Mouse (Mus musculus) kidney, embryonic 14.5 days (tissue): ENCODE measurements around the gene Tcte2. TPM values are rescaled to one million over a fixed set of nuclear protein-coding genes. Genes with fewer than 3 reads are reported as not detected.
A peak's percentile ranks its signal among the peaks of the same experiment; 100 is the strongest.

Source experiments
- ATAC-seq: fragments of 200-750 bp; cut with Nextera tagmentation; 2 replicates; pipeline ENCODE4 v1.8.0; 2017; ENCODE audit warnings: moderate number of reproducible peaks, mild to moderate bottlenecking, moderate TSS enrichment, moderate library complexity; ENCODE audit not compliant: low FRiP score, low TSS enrichment
- H3K27ac ChIP-seq: fragments of 300-500 bp; sonication (generic); 2 replicates; pipeline ENCODE4 v1.5.1; 2014; ENCODE audit warnings: low read depth, mild to moderate bottlenecking, low read length, moderate library complexity, mixed read lengths
- H3K27me3 ChIP-seq: fragments of 300-500 bp; sonication (generic); 2 replicates; pipeline ENCODE4 v1.6.1; 2014; ENCODE audit warnings: mild to moderate bottlenecking, low read length; ENCODE audit not compliant: control insufficient read depth, insufficient read depth
- H3K36me3 ChIP-seq: fragments of 300-500 bp; sonication (generic); 2 replicates; pipeline ENCODE4 v1.6.1; 2014; ENCODE audit warnings: low read length, mixed read lengths; ENCODE audit not compliant: control insufficient read depth, insufficient read depth
- H3K4me1 ChIP-seq: fragments of 300-500 bp; sonication (generic); 2 replicates; pipeline ENCODE4 v1.6.1; 2014; ENCODE audit warnings: low read length, mixed read lengths; ENCODE audit not compliant: control insufficient read depth, insufficient read depth
- H3K4me2 ChIP-seq: fragments of 300-500 bp; sonication (generic); replicated peaks from 2 replicates; pipeline ENCODE4 v1.6.1; 2014; ENCODE audit warnings: low read depth, mild to moderate bottlenecking, low read length
- H3K4me3 ChIP-seq: fragments of 300-500 bp; sonication (generic); 2 replicates; pipeline ENCODE4 v1.5.1; 2014; ENCODE audit warnings: mild to moderate bottlenecking, low read length
- H3K9ac ChIP-seq: fragments of 300-500 bp; sonication (generic); 2 replicates; pipeline ENCODE4 v1.6.1; 2014; ENCODE audit warnings: low read depth, mild to moderate bottlenecking, low read length, moderate library complexity
- H3K9me3 ChIP-seq: fragments of 300-500 bp; sonication (generic); 2 replicates; pipeline ENCODE4 v1.6.1; 2016; ENCODE audit warnings: low read length; ENCODE audit not compliant: control insufficient read depth
- WGBS: fragments of 180-500 bp; shearing (Covaris S2); extraction: QIAGEN DNeasy Blood & Tissue Kit; methylation state at CpG from one replicate; pipeline ENCODE4 v1.1.7; 2014; 5-methylcytosine and 5-hydroxymethylcytosine counted together
- polyA plus RNA-seq: library from polyadenylated mRNA; unstranded; fragments of >200 nt; fragmentation: Nextera tagmentation; extraction: Ambion mirVana; gene quantifications from 2 replicates; pipeline ENCODE4 v1.2.1, GENCODE M21; 2014

The Tcte2 gene
- polyA plus RNA-seq, 1 experiment from 2014 or later, result 3.4 TPM

GRCm38 (mm10) chr17:13687656-13688055 is 74.0 kb downstream of the Tcte2 start:
- no peak overlapping the region for H3K4me2 ChIP-seq
- H3K36me3 ChIP-seq, result no peaks in the 10 kb centered on the region
- H3K9me3 ChIP-seq, result no peaks in the 10 kb centered on the region
- no peak overlapping the region for H3K4me3 ChIP-seq
- peaks cover 12% of the 10 kb centered on the region; the same call in 1 of the 2 replicates for H3K4me1 ChIP-seq
- WGBS, result 89% methylated on average over 1 of the region's 1 CpGs
- H3K27me3 ChIP-seq, result no peaks in the 10 kb centered on the region
- no peak overlapping the region for H3K27ac ChIP-seq
- ATAC-seq, result no peak
- no peak overlapping the region for H3K9ac ChIP-seq

- H3K9me3 ChIP-seq, result no peaks in the 10 kb centered on the region
- no peak overlapping the region for H3K4me3 ChIP-seq
- H3K4me2 ChIP-seq, result no peak overlapping the region
- no peak for ATAC-seq
- H3K36me3 ChIP-seq, result no peaks in the 10 kb centered on the region
- H3K27me3 ChIP-seq, result no peaks in the 10 kb centered on the region
- no peak overlapping the region for H3K9ac ChIP-seq
- no peak overlapping the region for H3K27ac ChIP-seq
- peaks cover 12% of the 10 kb centered on the region; the same call in 1 of the 2 replicates for H3K4me1 ChIP-seq
- WGBS, result 47% methylated on average over 4 of the region's 4 CpGs
Observed at GRCm38 (mm10) chr17:13687086-13687485, 74.5 kb downstream of the Tcte2 start.

- no peak for ATAC-seq
- H3K9me3 ChIP-seq, result no peaks in the 10 kb centered on the region
- WGBS, result 89% methylated on average over 3 of the region's 3 CpGs
Observed at GRCm38 (mm10) chr17:13685621-13686020, 76.0 kb downstream of the Tcte2 start.

DNA sequence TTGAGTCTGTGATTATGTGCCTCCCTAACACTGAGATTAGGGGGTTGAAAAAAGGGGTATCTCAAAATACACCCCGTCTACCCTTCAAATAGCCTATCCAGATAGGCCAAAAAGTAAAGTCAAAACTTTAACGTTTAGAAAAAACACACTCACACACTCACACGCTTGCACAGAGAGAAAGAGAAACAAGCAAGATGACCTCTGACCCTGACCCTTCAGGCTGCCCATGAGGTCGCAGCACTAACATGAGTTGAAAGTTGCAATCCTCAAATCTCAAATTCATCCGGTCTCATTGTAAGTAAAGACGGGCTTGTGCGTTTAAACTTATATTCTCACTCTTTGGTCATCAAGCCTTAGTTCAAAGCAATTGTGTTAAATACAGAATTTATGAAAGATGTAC is 77.4 kb downstream of the Tcte2 start:
- H3K9me3 ChIP-seq, result no peaks in the 10 kb centered on the region
- peak overlapping the region; percentile 88; the same call in 1 of the 2 replicates for H3K27ac ChIP-seq
- no peak for ATAC-seq
- no peaks in the 10 kb centered on the region for H3K36me3 ChIP-seq
- no peaks in the 10 kb centered on the region for H3K27me3 ChIP-seq
- no peak overlapping the region for H3K4me2 ChIP-seq
- H3K4me1 ChIP-seq, result peaks cover 12% of the 10 kb centered on the region; the same call in 1 of the 2 replicates
- no peak overlapping the region for H3K9ac ChIP-seq
- 57% methylated on average over 7 of the region's 7 CpGs for WGBS
- H3K4me3 ChIP-seq, result no peak overlapping the region

More at GRCm38 (mm10) chr17:13685621-13686020, 76.0 kb downstream of the Tcte2 start:
- Histone ChIP-seq H3K4me2 (no peak overlapping the region), H3K27ac (no peak overlapping the region), H3K9ac (no peak overlapping the region), H3K4me3 (no peak overlapping the region), H3K4me1 (peaks cover 12% of the 10 kb centered on the region; the same call in 1 of the 2 replicates), H3K36me3 (no peaks in the 10 kb centered on the region), H3K27me3 (no peaks in the 10 kb centered on the region)

DNA sequence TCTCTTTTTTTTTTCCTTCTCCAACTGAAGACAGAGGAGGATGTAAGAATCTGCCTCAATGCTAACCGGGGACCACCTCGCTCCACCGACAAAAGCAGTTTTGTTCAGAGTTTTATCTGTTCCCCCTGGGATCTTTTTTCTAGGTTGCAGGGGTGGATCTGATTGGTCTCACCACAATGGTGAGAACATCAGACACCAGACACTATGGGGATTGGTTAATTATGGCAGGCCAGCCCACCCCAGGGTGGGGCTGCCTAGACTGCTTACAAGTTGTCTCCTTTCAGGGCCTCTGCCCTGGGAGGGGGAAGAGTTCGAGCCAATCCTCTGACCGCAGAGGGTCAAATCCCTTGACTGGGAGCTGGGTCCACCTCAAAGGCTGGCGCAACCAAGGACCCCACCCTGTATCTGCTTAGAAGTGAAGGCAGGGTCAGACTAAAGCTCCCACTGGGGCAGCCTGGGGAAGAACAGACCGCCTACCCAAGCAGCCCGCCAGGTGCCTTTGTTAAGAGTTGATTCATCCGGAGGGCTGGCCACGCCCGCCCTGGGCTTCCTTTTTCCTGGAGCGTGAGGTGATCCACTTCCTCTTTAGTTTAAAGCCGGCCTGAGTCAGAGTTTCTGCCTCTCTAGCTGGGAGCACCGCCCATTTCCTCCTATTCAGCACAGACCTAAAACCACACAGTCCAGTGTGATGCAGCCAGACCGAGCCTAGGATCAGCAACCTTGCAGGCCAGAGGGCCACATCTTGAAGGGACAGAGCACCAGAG is 78.0 kb downstream of the Tcte2 start:
- Histone ChIP-seq H3K27me3 (no peaks in the 10 kb centered on the region), H3K4me1 (peaks cover 12% of the 10 kb centered on the region; the same call in 1 of the 2 replicates), H3K9ac (peak overlapping the region; percentile 54), H3K9me3 (no peaks in the 10 kb centered on the region), H3K27ac (peak overlapping the region; percentile 88), H3K36me3 (no peaks in the 10 kb centered on the region), H3K4me3 (peak overlapping the region; percentile 27), H3K4me2 (peak overlapping the region; percentile 35)
- peak; percentile 86 for ATAC-seq
- WGBS, result 19% methylated on average over 15 of the region's 15 CpGs

GRCm38 (mm10) chr17:13683027-13683410 is 78.6 kb downstream of the Tcte2 start:
- peak overlapping the region; percentile 88 for H3K27ac ChIP-seq
- peak overlapping the region; percentile 27 for H3K4me3 ChIP-seq
- H3K36me3 ChIP-seq, result no peaks in the 10 kb centered on the region
- peaks cover 12% of the 10 kb centered on the region; the same call in 1 of the 2 replicates for H3K4me1 ChIP-seq
- ATAC-seq, result peak; percentile 1; the same call in 1 of the 2 replicates
- peak overlapping the region; percentile 54 for H3K9ac ChIP-seq
- peak overlapping the region; percentile 35 for H3K4me2 ChIP-seq
- no peaks in the 10 kb centered on the region for H3K9me3 ChIP-seq
- no peaks in the 10 kb centered on the region for H3K27me3 ChIP-seq
- 44% methylated on average over 4 of the region's 4 CpGs for WGBS

DNA sequence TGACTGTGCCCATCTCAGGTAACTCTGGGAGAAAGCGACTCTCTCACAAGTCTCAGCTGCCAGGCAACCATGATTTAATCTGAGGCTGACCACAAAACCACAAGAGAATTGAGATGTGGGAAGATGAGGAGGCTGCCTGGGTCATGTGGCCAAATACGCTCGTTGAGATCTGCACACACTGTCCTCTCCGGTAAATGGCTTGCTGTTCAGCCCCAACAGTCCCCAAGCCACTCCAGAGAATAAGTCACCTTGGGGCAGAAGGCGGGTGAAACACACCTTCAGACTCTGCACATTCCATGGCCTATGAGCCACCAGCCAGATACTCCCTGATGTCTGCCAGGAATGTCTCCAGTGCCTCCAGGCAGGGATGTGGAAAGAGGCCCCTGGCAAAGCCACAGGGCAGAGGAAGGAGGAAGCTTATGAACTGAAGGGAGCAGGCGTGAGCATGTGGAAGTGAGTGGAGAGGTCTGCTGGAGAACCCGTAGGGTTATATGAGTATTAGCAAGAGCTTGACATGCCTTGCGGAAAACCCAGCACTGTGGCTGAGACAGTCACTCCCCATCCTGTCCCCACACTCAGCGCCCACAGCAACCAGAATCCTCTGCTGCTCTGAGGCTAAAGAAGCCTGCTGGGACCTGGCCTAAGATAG is 79.1 kb downstream of the Tcte2 start:
- 63% methylated on average over 9 of the region's 9 CpGs for WGBS
- no peak for ATAC-seq

DNA sequence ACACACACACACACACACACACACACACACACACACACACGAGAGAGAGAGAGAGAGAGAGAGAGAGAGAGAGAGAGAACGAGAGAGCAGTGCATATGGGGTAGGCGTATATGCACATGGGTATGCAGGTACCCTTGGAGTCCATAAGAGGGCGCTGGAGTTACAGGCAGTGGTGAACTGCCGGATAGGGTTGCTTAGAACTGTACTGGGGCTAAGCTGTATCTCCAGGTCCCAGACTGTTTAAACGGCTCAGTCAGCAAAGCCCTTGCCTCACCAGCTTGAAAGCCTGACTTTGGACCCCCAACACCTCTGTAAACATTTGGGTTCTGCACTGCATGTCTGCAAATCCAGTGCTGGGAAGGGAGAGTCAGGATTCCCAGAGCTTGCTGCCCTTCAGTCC is 79.9 kb downstream of the Tcte2 start:
- no peak overlapping the region for H3K4me2 ChIP-seq
- ATAC-seq, result no peak
- H3K27me3 ChIP-seq, result no peaks in the 10 kb centered on the region
- H3K27ac ChIP-seq, result no peak overlapping the region
- WGBS, result 96% methylated on average over 5 of the region's 6 CpGs
- no peak overlapping the region for H3K9ac ChIP-seq
- no peaks in the 10 kb centered on the region for H3K36me3 ChIP-seq
- no peaks in the 10 kb centered on the region for H3K9me3 ChIP-seq
- peaks cover 10% of the 10 kb centered on the region; the same call in 1 of the 2 replicates for H3K4me1 ChIP-seq
- no peak overlapping the region for H3K4me3 ChIP-seq

More for the DNA sequence above, 79.1 kb downstream of the Tcte2 start:
- Histone ChIP-seq H3K27me3 (no peaks in the 10 kb centered on the region), H3K9me3 (no peaks in the 10 kb centered on the region), H3K9ac (peak overlapping the region; percentile 54; the same call in 1 of the 2 replicates), H3K27ac (peak overlapping the region; percentile 88), H3K36me3 (no peaks in the 10 kb centered on the region), H3K4me1 (peaks cover 12% of the 10 kb centered on the region; the same call in 1 of the 2 replicates), H3K4me2 (peak overlapping the region; percentile 35), H3K4me3 (peak overlapping the region; percentile 27)

- Histone ChIP-seq H3K4me1 (peaks cover 10% of the 10 kb centered on the region; the same call in 1 of the 2 replicates), H3K27ac (no peak overlapping the region), H3K4me3 (no peak overlapping the region), H3K9me3 (no peaks in the 10 kb centered on the region), H3K27me3 (no peaks in the 10 kb centered on the region), H3K36me3 (no peaks in the 10 kb centered on the region), H3K9ac (no peak overlapping the region), H3K4me2 (no peak overlapping the region)
- no peak for ATAC-seq
- WGBS, result 87% methylated on average over 6 of the region's 6 CpGs
Observed at GRCm38 (mm10) chr17:13681126-13681525, 80.5 kb downstream of the Tcte2 start.
